Mouse (Mus musculus) embryo, embryonic 10.5 days (tissue): ENCODE measurements around the gene Syncrip.

ENCODE experiments used
- DNase-seq: peaks from one replicate; pipeline ENCODE4 v3.0.0-alpha.2; 2015; ENCODE audit warnings: low spot score

Syncrip gene

GRCm38 (mm10) chr9:88482230-88482828 is at the start of gene Syncrip:
Syncrip (minus strand) TSS chr9:88482574.
- DNase-seq, result peak; percentile 94

GRCm38 (mm10) chr9:88529979-88530580 is 47.7 kb upstream of the Syncrip start:
- no peak for DNase-seq

- DNase-seq, result no peak
These were observed 47.2 kb upstream of the Syncrip start for GRCm38 (mm10) chr9:88529571-88529970.

- DNase-seq, result no peak
These were observed 46.4 kb upstream of the Syncrip start for GRCm38 (mm10) chr9:88528736-88529135.

GRCm38 (mm10) chr9:88527956-88528355 is 45.6 kb upstream of the Syncrip start:
- DNase-seq, result no peak

GRCm38 (mm10) chr9:88525341-88525740 is 43.0 kb upstream of the Syncrip start:
- no peak for DNase-seq

GRCm38 (mm10) chr9:88524796-88525195 is 42.4 kb upstream of the Syncrip start:
- no peak for DNase-seq

GRCm38 (mm10) chr9:88524367-88524766 is 42.0 kb upstream of the Syncrip start:
- no peak for DNase-seq

- no peak for DNase-seq
These were observed 40.9 kb upstream of the Syncrip start for GRCm38 (mm10) chr9:88523335-88523668.

- peak; percentile 100 for DNase-seq
These were observed 40.4 kb upstream of the Syncrip start for GRCm38 (mm10) chr9:88522569-88523334.

- DNase-seq, result peak; percentile 29
These were observed 39.7 kb upstream of the Syncrip start for GRCm38 (mm10) chr9:88521961-88522568.

- no peak for DNase-seq
These were observed 38.6 kb upstream of the Syncrip start for GRCm38 (mm10) chr9:88520849-88521483.

GRCm38 (mm10) chr9:88520122-88520848 is 37.9 kb upstream of the Syncrip start:
- DNase-seq, result peak; percentile 23

GRCm38 (mm10) chr9:88519390-88520121 is 37.2 kb upstream of the Syncrip start:
- DNase-seq, result peak; percentile 38

- no peak for DNase-seq
These were observed 34.1 kb upstream of the Syncrip start for GRCm38 (mm10) chr9:88516361-88516995.

GRCm38 (mm10) chr9:88515546-88515945 is 33.2 kb upstream of the Syncrip start:
- no peak for DNase-seq

GRCm38 (mm10) chr9:88501846-88502245 is 19.5 kb upstream of the Syncrip start:
- no peak for DNase-seq

- DNase-seq, result no peak
These were observed 17.7 kb upstream of the Syncrip start for GRCm38 (mm10) chr9:88500112-88500511.

GRCm38 (mm10) chr9:88492522-88492921 is 10.1 kb upstream of the Syncrip start:
- DNase-seq, result no peak

- DNase-seq, result no peak
These were observed 2.2 kb upstream of the Syncrip start for GRCm38 (mm10) chr9:88484531-88484930.
